Mouse (Mus musculus): ENCODE measurements around the gene Camsap1. TPM values are rescaled to one million over a fixed set of nuclear protein-coding genes. Genes with fewer than 3 reads are reported as not detected.
A peak's percentile ranks its signal among the peaks of the same experiment; 100 is the strongest.

Camsap1 gene
- total RNA-seq (2017): 6.8 to 26.4 TPM (median 13.4 TPM) in 3 replicates

GRCm38 (mm10) chr2:25983159-25983907 lies at the start of gene Camsap1:
TSS of gene Camsap1 (minus strand) at chr2:25983282.
- peak; percentile 99 for ATAC-seq (replicated peaks; ENCODE audit: insufficient number of reproducible peaks, low FRiP score, low TSS enrichment, poor library complexity, severe bottlenecking)

GRCm38 (mm10) chr2:26030288-26030687 lies 47.2 kb upstream of the Camsap1 start:
- no peak for ATAC-seq (replicated peaks; ENCODE audit: insufficient number of reproducible peaks, low FRiP score, low TSS enrichment, poor library complexity, severe bottlenecking)

GRCm38 (mm10) chr2:26024138-26025075 lies 41.3 kb upstream of the Camsap1 start:
- ATAC-seq (replicated peaks; ENCODE audit: insufficient number of reproducible peaks, low FRiP score, low TSS enrichment, poor library complexity, severe bottlenecking): no peak

DNA sequence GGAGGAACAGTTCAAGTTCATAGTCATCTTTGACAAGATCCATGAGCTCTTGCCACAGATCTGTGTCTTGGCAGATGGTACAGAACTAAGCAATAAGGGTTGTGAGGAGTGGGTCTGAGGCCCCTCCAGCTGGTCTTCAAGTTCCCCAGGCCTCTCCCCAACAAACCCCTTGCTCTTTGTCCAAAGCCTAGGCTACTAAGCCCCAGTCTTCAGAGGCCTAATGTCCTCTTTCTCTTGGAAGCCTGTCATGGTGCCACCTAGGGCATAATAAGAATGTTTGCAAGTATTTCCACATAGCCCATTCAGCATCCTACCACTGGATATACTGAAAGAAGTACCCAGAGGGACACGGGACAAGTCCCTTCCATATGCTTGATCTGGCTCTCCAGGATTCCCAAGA lies 39.5 kb upstream of the Camsap1 start:
- no peak for ATAC-seq (replicated peaks; ENCODE audit: insufficient number of reproducible peaks, low FRiP score, low TSS enrichment, poor library complexity, severe bottlenecking)

DNA sequence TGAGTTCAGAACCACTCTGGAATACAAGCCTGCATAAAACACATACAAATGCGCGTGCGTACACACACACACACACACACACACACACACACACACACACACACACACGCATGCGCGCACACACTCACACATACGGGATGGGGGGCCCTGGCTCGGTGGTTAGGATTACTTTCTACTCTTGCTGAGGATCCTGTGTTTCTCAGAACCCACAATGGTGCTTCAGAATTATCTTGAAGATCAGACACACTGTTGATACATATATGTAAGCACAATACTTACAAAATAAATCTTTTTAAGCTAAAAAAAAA lies 39.1 kb upstream of the Camsap1 start:
- no peak for ATAC-seq (replicated peaks; ENCODE audit: insufficient number of reproducible peaks, low FRiP score, low TSS enrichment, poor library complexity, severe bottlenecking)

DNA sequence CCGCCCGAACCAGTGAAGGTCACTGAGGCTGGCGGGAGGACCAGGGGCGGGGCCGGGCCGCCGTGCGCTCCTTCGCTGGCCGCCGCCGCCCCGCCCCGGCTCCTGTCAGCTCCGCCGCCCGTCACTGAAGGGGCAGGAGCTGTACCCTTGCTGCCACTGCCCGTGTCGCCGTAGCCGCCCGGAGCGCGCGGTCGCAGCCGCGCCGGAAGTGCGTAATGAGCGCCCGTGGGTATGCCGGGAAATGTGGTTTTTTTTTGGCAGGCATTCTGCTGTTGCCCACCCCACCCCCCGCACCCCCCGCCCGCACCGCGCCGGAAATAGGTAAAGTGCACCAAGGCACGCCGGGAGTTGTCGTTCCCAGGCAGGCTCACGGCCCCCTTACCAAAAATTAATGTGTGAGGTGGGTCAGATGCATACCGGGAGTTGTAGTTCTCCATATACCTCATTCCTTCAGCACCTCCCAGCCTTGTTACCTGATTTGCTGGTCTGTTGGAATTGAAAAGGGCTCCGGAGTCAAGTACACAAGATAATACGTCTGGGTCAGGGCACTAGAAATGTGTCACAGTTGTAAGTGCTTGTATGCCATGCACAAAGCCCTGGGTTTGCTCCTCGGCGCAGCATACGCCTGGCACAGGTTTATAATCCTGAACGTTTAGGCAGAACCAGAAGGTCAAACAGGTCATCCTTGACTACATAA lies 38.6 kb upstream of the Camsap1 start, which contains the start of gene Ubac1:
TSS of gene Ubac1 (minus strand) at position 187 of the 697 bp plus-strand sequence.
- peak; percentile 71 for ATAC-seq (replicated peaks; ENCODE audit: insufficient number of reproducible peaks, low FRiP score, low TSS enrichment, poor library complexity, severe bottlenecking)

DNA sequence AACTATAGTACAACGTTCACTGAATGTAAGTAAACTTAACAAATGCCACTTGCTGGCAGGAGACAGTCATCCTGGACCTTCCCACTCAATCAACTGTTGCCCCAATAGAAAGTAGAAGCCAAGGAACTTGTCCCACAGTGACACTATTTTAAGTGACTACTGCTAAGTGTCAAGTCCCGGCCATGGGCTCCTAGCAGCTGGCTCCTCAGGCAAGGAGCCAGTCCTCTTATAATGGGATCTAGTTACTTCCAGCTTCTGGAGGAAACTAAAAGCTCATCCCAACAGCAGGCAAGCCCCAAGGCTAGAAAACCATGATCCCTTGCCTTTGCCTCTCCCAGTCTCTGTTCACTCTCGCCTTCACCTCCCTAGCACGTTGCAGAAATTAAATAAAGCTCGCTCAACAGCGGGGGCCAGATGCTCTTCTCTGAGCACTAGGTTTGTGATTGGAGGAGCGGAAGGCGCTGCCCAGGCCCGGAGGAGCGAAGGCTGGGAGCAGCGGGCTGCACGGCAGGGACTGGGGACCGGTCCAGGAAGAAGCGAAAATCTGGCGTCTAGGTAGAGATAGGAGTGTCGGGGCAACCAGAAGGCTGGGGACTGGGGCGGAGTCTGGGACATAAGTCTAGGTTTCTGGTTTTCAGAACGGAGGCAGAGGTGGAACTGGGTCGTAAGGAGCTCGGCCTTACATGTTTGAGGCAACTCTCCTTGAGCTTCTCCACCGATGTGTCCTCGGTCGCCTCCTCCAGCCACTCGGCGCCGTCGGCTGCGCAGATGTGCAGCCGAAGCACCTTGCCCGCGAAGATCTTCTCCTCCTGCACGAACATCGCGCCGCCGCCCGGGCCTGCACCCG lies 37.9 kb upstream of the Camsap1 start:
- peak; percentile 16; the same call in 1 of the 2 replicates for ATAC-seq (replicated peaks; ENCODE audit: insufficient number of reproducible peaks, low FRiP score, low TSS enrichment, poor library complexity, severe bottlenecking)

DNA sequence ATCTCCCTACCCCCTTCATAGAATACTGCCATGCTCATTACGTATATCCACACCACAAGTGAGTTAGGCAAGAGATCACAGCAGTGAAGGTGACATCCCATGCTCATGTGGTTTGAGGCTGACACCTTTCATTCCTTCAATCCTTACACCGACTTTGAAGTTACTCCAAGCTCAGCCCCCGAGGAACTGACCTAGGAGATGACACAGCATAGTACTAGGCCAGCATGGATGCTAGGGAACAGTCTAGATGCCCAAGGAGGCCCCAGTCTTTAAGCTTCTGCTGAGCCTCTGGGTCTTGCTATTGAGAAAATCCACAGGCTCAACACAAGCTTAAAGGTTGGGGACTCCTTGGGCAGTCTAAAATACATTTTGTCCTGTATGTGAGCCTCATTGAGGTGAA lies 36.8 kb upstream of the Camsap1 start:
- ATAC-seq (replicated peaks; ENCODE audit: insufficient number of reproducible peaks, low FRiP score, low TSS enrichment, poor library complexity, severe bottlenecking): no peak

- ATAC-seq (replicated peaks; ENCODE audit: insufficient number of reproducible peaks, low FRiP score, low TSS enrichment, poor library complexity, severe bottlenecking): no peak
These were observed 34.2 kb upstream of the Camsap1 start for GRCm38 (mm10) chr2:26017326-26017725.

DNA sequence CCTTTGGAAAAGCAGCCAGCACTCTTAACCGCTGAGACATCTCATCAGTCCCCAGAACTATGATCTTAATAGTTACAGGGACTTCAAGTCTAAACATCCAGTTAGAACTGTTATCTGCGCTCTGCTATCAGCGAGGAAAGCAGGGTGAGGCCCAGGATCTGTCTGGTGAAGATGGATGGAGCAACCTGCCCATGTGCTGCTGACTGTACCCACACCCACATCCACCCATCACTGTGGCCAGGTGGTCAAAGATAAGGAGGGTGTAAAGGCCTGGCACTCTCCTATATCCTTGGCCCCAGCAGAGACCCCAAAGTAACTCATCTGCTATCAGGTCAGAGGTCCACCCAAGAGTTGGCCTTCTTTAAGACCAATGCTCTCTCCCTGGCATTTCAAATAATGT lies 30.6 kb upstream of the Camsap1 start:
- ATAC-seq (replicated peaks; ENCODE audit: insufficient number of reproducible peaks, low FRiP score, low TSS enrichment, poor library complexity, severe bottlenecking): no peak

GRCm38 (mm10) chr2:26011420-26011819 lies 28.3 kb upstream of the Camsap1 start:
- no peak for ATAC-seq (replicated peaks; ENCODE audit: insufficient number of reproducible peaks, low FRiP score, low TSS enrichment, poor library complexity, severe bottlenecking)

DNA sequence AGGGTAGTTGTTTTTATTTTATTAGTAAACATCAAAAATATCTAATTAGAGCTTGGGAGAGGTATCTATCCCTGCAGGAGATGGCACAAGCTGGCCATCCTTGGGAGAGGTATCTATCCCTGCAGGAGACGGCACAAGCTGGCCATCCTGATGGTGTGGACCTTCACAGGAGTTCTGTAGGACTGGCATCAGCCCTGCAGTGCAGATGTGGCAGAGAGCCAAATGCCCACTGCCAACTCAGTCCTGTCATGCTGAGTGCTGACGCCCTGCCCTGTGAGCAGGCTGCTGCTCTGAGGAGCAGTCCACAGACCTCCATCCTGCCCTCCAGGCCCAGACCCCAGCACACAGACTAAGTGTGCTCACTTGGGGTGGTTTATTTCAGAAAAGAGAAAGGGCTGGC lies 18.9 kb upstream of the Camsap1 start:
- ATAC-seq (replicated peaks; ENCODE audit: insufficient number of reproducible peaks, low FRiP score, low TSS enrichment, poor library complexity, severe bottlenecking): no peak

DNA sequence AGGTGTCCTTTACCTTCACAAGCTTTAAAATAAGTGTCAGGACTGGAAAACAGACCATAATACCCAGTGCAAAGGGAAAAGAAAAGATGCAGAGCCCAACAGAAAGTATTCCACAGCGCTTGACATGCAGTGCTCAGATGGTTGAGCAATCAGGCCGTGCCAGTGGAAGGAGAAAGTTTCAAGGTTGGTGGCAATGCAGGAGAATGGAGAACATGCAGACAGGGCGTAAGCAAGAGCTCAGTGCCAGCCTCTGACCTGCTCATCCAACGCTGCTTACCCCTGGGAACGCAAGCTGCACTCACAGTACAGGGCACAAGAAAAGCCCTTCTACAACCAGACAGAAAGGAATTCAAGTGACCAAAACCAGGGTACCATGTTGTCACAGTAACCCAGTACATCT lies 18.1 kb upstream of the Camsap1 start:
- ATAC-seq (replicated peaks; ENCODE audit: insufficient number of reproducible peaks, low FRiP score, low TSS enrichment, poor library complexity, severe bottlenecking): no peak

- ATAC-seq (replicated peaks; ENCODE audit: insufficient number of reproducible peaks, low FRiP score, low TSS enrichment, poor library complexity, severe bottlenecking): no peak
These were observed 14.6 kb upstream of the Camsap1 start for GRCm38 (mm10) chr2:25997716-25998115.

DNA sequence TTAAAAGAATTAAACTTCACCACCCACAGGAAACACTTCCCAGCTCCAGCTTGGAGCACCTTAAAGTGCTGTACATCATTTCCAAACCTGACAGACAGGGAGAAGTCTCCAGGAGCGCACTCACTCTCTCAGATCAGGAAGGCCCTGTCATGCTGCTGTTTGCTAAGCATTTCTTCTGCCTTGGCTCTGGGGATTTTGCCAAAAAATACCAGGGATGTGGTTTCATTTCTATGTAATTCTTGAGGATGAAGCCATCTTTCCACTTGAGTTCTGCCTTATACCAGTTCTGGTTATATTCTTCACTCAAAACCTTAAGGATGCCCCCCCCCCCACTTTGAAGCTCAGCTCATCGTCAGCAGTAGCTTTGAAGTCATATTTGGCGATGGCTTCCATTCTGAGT lies 11.7 kb upstream of the Camsap1 start:
- ATAC-seq (replicated peaks; ENCODE audit: insufficient number of reproducible peaks, low FRiP score, low TSS enrichment, poor library complexity, severe bottlenecking): no peak

DNA sequence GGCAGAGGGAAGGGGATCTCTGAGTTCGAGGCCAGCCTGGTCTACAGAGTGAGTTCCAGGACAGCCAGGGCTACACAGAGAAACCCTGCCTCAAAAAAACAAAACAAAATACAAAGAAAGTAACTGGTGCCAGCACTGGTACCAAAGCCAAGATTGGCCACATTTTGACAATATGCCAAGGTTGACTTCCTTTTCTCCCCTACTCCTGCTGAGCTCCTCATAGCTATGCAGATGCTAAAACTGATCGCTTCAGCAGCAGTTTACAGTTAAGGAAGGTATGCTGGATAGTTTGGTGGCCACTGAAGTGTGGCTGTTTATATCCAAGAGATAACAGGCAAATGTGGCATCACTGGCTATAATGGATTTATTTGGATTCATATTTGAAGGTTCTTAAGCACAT lies 9.2 kb upstream of the Camsap1 start:
- ATAC-seq (replicated peaks; ENCODE audit: insufficient number of reproducible peaks, low FRiP score, low TSS enrichment, poor library complexity, severe bottlenecking): no peak

DNA sequence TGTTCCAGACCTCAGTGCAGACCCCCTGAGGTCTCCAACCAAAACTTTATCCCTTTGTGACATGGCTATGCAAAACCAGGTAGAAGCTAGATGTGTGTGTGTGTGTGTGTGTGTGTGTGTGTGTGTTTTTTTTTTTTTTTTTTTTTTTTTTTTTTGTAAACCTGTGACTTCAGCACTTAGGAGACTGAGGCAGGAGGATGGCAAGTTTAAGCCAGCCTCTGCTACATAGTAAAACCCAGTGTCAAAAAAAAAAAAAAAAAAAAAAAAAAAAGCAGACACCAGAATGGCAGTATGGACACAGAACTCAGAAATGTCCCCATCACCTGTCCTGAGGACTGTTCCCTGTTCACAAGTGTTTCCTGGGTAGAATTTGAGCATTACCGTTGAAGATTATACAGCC lies 6.6 kb upstream of the Camsap1 start:
- ATAC-seq (replicated peaks; ENCODE audit: insufficient number of reproducible peaks, low FRiP score, low TSS enrichment, poor library complexity, severe bottlenecking): no peak

DNA sequence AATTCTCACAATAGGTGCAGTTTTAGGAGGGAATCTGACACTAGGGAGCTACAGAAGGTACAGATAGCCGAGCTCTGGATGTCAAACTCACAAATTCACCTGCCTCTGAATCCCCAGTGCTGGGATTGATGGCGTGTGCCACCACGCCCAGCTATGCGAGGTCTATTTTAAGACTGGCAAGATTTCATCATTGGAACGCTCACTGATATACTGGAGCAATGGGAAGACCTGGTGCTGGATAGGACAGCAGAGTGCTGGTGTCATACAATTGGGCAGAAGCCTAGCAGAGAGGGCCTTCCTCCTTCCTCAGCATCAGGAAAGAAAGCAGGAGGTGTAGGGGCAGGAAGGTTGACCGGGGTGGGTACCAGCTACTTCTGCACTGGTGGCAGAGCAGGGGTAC lies 4.7 kb upstream of the Camsap1 start:
- no peak for ATAC-seq (replicated peaks; ENCODE audit: insufficient number of reproducible peaks, low FRiP score, low TSS enrichment, poor library complexity, severe bottlenecking)

DNA sequence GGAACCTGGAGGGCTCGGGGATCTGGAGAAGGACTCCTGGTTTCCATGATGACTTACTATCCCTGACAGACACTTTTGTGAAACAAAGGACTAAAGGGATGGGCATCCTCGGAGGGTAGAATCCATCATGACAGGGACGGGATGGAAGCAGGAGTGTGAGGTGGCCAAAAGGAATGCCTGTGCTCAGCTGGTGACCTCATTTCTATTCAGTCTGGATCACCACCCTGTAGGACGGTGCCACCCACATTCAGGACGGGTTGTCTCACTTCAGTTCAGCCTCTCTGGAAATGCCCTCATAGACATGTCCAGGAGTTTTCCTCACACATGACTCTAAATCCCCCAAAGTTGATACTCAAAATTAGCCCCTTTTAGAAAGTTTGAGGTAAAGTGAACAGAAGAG lies 3.5 kb upstream of the Camsap1 start:
- ATAC-seq (replicated peaks; ENCODE audit: insufficient number of reproducible peaks, low FRiP score, low TSS enrichment, poor library complexity, severe bottlenecking): no peak

All from monocyte, adult 5-6 weeks (primary cell).